Mouse (Mus musculus) stomach, embryonic 14.5 days (tissue): Measurements from ENCODE around the gene Fam71b. TPM values are rescaled to one million over a fixed set of nuclear protein-coding genes. Genes with fewer than 3 reads are reported as not detected.

Experiments
- ATAC-seq: fragments of 200-750 bp; cut with Nextera tagmentation; 2 replicates; pipeline ENCODE4 v1.8.0; 2017; ENCODE audit warnings: low read depth, moderate TSS enrichment; ENCODE audit not compliant: insufficient number of reproducible peaks, insufficient read depth, low FRiP score
- H3K27ac ChIP-seq: fragments of 300-500 bp; sonication (generic); 2 replicates; pipeline ENCODE4 v1.5.1; 2014; ENCODE audit warnings: mild to moderate bottlenecking, low read length, moderate library complexity, mixed read lengths
- H3K27me3 ChIP-seq: fragments of 300-500 bp; sonication (generic); 2 replicates; pipeline ENCODE4 v1.6.1; 2014; ENCODE audit warnings: low read length, control low read depth, mixed read lengths; ENCODE audit not compliant: control insufficient read depth, insufficient read depth
- H3K36me3 ChIP-seq: fragments of 300-500 bp; sonication (generic); 2 replicates; pipeline ENCODE4 v1.6.1; 2014; ENCODE audit warnings: mild to moderate bottlenecking, control low read depth, low read length, moderate library complexity, mixed read lengths; ENCODE audit not compliant: control insufficient read depth, insufficient read depth
- H3K4me1 ChIP-seq: fragments of 300-500 bp; sonication (generic); 2 replicates; pipeline ENCODE4 v1.6.1; 2014; ENCODE audit warnings: low read length, control low read depth, mixed read lengths; ENCODE audit not compliant: control insufficient read depth, insufficient read depth
- H3K4me2 ChIP-seq: fragments of 300-500 bp; sonication (generic); replicated peaks from 2 replicates; pipeline ENCODE4 v1.6.1; 2014; ENCODE audit warnings: low read depth, low read length, control low read depth
- H3K4me3 ChIP-seq: fragments of 300-500 bp; sonication (generic); 2 replicates; pipeline ENCODE4 v1.5.1; 2014; ENCODE audit warnings: low read depth, low read length, control low read depth
- H3K9ac ChIP-seq: fragments of 300-500 bp; sonication (generic); replicated peaks from 2 replicates; pipeline ENCODE4 v1.6.1; 2014; ENCODE audit warnings: low read depth, mild to moderate bottlenecking, control low read depth, low read length, moderate library complexity, mixed read lengths
- H3K9me3 ChIP-seq: fragments of 300-500 bp; sonication (generic); 2 replicates; pipeline ENCODE4 v1.6.1; 2016; ENCODE audit warnings: low read depth, low read length, control low read depth; ENCODE audit not compliant: control insufficient read depth
- WGBS: fragments of 180-500 bp; shearing (Covaris S2); extraction: QIAGEN DNeasy Blood & Tissue Kit; methylation state at CpG from one replicate; pipeline ENCODE4 v1.1.7; 2014; 5-methylcytosine and 5-hydroxymethylcytosine counted together
- polyA plus RNA-seq: library from polyadenylated mRNA; unstranded; fragments of >200 nt; fragmentation: Nextera tagmentation; extraction: Ambion mirVana; gene quantifications from 2 replicates; pipeline ENCODE4 v1.2.1, GENCODE M21; 2014

The Fam71b gene
- polyA plus RNA-seq, 1 experiment from 2014 or later = not detected

GRCm38 (mm10) chr11:46390621-46391020, 5.7 kb upstream of the Fam71b start:
- Histone ChIP-seq H3K27me3 (no peaks in the 10 kb centered on the region), H3K4me2 (no peak overlapping the region), H3K9ac (no peak overlapping the region), H3K4me1 (no peaks in the 10 kb centered on the region), H3K27ac (no peak overlapping the region), H3K36me3 (no peaks in the 10 kb centered on the region), H3K9me3 (no peaks in the 10 kb centered on the region), H3K4me3 (no peak overlapping the region)
- WGBS = 64% methylated on average over 3 of the region's 3 CpGs
- ATAC-seq = no peak

- no peak for ATAC-seq
- Histone ChIP-seq H3K9me3 (no peaks in the 10 kb centered on the region), H3K9ac (no peak overlapping the region), H3K27ac (no peak overlapping the region), H3K4me1 (no peaks in the 10 kb centered on the region), H3K36me3 (no peaks in the 10 kb centered on the region), H3K4me2 (no peak overlapping the region), H3K27me3 (no peaks in the 10 kb centered on the region), H3K4me3 (no peak overlapping the region)
- WGBS = 80% methylated on average over 7 of the region's 7 CpGs
These were observed 3.5 kb upstream of the Fam71b start for GRCm38 (mm10) chr11:46392890-46393289.

- H3K27ac ChIP-seq = no peak overlapping the region
- no peak overlapping the region for H3K4me3 ChIP-seq
- no peaks in the 10 kb centered on the region for H3K4me1 ChIP-seq
- no peaks in the 10 kb centered on the region for H3K9me3 ChIP-seq
- H3K36me3 ChIP-seq = no peaks in the 10 kb centered on the region
- ATAC-seq = no peak
- 81% methylated on average over 4 of the region's 4 CpGs for WGBS
- H3K27me3 ChIP-seq = no peaks in the 10 kb centered on the region
- H3K9ac ChIP-seq = no peak overlapping the region
- H3K4me2 ChIP-seq = no peak overlapping the region
These were observed 2.9 kb upstream of the Fam71b start for GRCm38 (mm10) chr11:46393413-46393812.

GRCm38 (mm10) chr11:46395088-46395487, 1.3 kb upstream of the Fam71b start:
- Histone ChIP-seq H3K4me1 (no peaks in the 10 kb centered on the region), H3K27me3 (no peaks in the 10 kb centered on the region), H3K9ac (no peak overlapping the region), H3K9me3 (no peaks in the 10 kb centered on the region), H3K4me2 (no peak overlapping the region), H3K4me3 (no peak overlapping the region), H3K36me3 (no peaks in the 10 kb centered on the region), H3K27ac (no peak overlapping the region)
- no peak for ATAC-seq
- WGBS = 71% methylated on average over 2 of the region's 2 CpGs

- Histone ChIP-seq H3K4me2 (no peak overlapping the region), H3K4me1 (no peaks in the 10 kb centered on the region), H3K9ac (no peak overlapping the region), H3K9me3 (no peaks in the 10 kb centered on the region), H3K27ac (no peak overlapping the region), H3K4me3 (no peak overlapping the region), H3K27me3 (no peaks in the 10 kb centered on the region), H3K36me3 (no peaks in the 10 kb centered on the region)
- 96% methylated on average over 2 of the region's 2 CpGs for WGBS
- ATAC-seq = no peak
These were observed 661 bp upstream of the Fam71b start for GRCm38 (mm10) chr11:46395698-46396097.

- Histone ChIP-seq H3K4me2 (no peak overlapping the region), H3K27me3 (no peaks in the 10 kb centered on the region), H3K9ac (no peak overlapping the region), H3K4me1 (no peaks in the 10 kb centered on the region), H3K4me3 (no peak overlapping the region), H3K36me3 (no peaks in the 10 kb centered on the region), H3K9me3 (no peaks in the 10 kb centered on the region), H3K27ac (no peak overlapping the region)
- no peak for ATAC-seq
- WGBS = 75% methylated on average over 4 of the region's 4 CpGs
These were observed 461 bp downstream of the Fam71b start for GRCm38 (mm10) chr11:46396860-46397179.

- Histone ChIP-seq H3K9me3 (no peaks in the 10 kb centered on the region), H3K9ac (no peak overlapping the region), H3K4me3 (no peak overlapping the region), H3K4me1 (no peaks in the 10 kb centered on the region), H3K27me3 (no peaks in the 10 kb centered on the region), H3K36me3 (no peaks in the 10 kb centered on the region), H3K27ac (no peak overlapping the region), H3K4me2 (no peak overlapping the region)
- ATAC-seq = no peak
- WGBS = 36% methylated on average over 2 of the region's 2 CpGs
These were observed 1.5 kb downstream of the Fam71b start for GRCm38 (mm10) chr11:46397900-46398299.

GRCm38 (mm10) chr11:46398473-46398872, 2.1 kb downstream of the Fam71b start:
- WGBS = 87% methylated on average over 4 of the region's 4 CpGs
- H3K9ac ChIP-seq = no peak overlapping the region

GRCm38 (mm10) chr11:46398933-46399383, 2.6 kb downstream of the Fam71b start:
- Histone ChIP-seq H3K4me1 (no peaks in the 10 kb centered on the region), H3K36me3 (no peaks in the 10 kb centered on the region), H3K4me3 (no peak overlapping the region), H3K27me3 (no peaks in the 10 kb centered on the region), H3K4me2 (no peak overlapping the region), H3K9ac (no peak overlapping the region), H3K9me3 (no peaks in the 10 kb centered on the region), H3K27ac (no peak overlapping the region)
- WGBS = 63% methylated on average over 5 of the region's 5 CpGs
- ATAC-seq = no peak

More at GRCm38 (mm10) chr11:46398473-46398872, 2.1 kb downstream of the Fam71b start:
- Histone ChIP-seq H3K36me3 (no peaks in the 10 kb centered on the region), H3K4me3 (no peak overlapping the region), H3K4me1 (no peaks in the 10 kb centered on the region), H3K9me3 (no peaks in the 10 kb centered on the region), H3K27ac (no peak overlapping the region), H3K27me3 (no peaks in the 10 kb centered on the region), H3K4me2 (no peak overlapping the region)
- no peak for ATAC-seq
